Mouse (Mus musculus) CD4-positive naive resting alpha-beta T cell, adult 76 days (primary cell): ENCODE measurements around the gene Kcnh6. TPM values are rescaled to one million over a fixed set of nuclear protein-coding genes. Genes with fewer than 3 reads are reported as not detected.

Source experiments
- total RNA-seq: library from RNA; stranded (reverse); gene quantifications from one replicate; pipeline ENCODE4 v1.2.4, GENCODE M21; 2023

Kcnh6 gene
- total RNA-seq: 0.38 TPM

GRCm38 (mm10) chr11:106007821-106008220, at the start of gene Kcnh6:
TSS of gene Kcnh6 (plus strand) at chr11:106008124.

GRCm38 (mm10) chr11:105967741-105968574, 40.0 kb upstream of the Kcnh6 start, which contains the start of gene Ace:
TSS of gene Ace (plus strand) at chr11:105967945.

GRCm38 (mm10) chr11:105994375-105994774, 13.5 kb upstream of the Kcnh6 start, which contains the start of gene Ace3:
TSS of gene Ace3 (plus strand) at chr11:105994675.

GRCm38 (mm10) chr11:106036548-106037417, 28.9 kb downstream of the Kcnh6 start, which contains the start of gene Dcaf7:
TSS of gene Dcaf7 (plus strand) at chr11:106036872.

GRCm38 (mm10) chr11:106065923-106066571, 58.1 kb downstream of the Kcnh6 start, which contains the start of gene Taco1:
TSS of gene Taco1 (plus strand) at chr11:106066061.

Other genes starting within 250 kb of the Kcnh6 start
- gene Cyb561, start 54.8 kb upstream of the Kcnh6 start, total RNA-seq: 0.67 TPM
- 1.3 TPM for gene Ace, start 40.2 kb upstream of the Kcnh6 start, total RNA-seq
- not detected for gene Ace3, start 13.4 kb upstream of the Kcnh6 start, total RNA-seq
- 62.4 TPM for gene Dcaf7, start 28.7 kb downstream of the Kcnh6 start, total RNA-seq
- 6.7 TPM for gene Taco1, start 57.9 kb downstream of the Kcnh6 start, total RNA-seq
- gene Map3k3, start 76.5 kb downstream of the Kcnh6 start, total RNA-seq: 162 TPM
- gene Gm10840, start 152.7 kb downstream of the Kcnh6 start, total RNA-seq: 10.1 TPM
- 704 TPM for gene Limd2, start 152.7 kb downstream of the Kcnh6 start, total RNA-seq
- 27.3 TPM for gene Strada, start 194.0 kb downstream of the Kcnh6 start, total RNA-seq
- gene Ccdc47, start 208.2 kb downstream of the Kcnh6 start, total RNA-seq: 40.0 TPM
- gene Ddx42, start 208.8 kb downstream of the Kcnh6 start, total RNA-seq: 82.3 TPM
- 73.6 TPM for gene Ftsj3, start 248.0 kb downstream of the Kcnh6 start, total RNA-seq
- gene Psmc5, start 248.0 kb downstream of the Kcnh6 start, total RNA-seq: 50.6 TPM